Mouse (Mus musculus): ENCODE data around the gene Dram1.

Gene Dram1

GRCm38 (mm10) chr10:88352549-88352948 lies 26.3 kb downstream of the Dram1 start:
- in situ Hi-C loops (cut with MboI, MseI) = no loop called here

- in situ Hi-C loops (cut with MboI, MseI) = no loop called here
Observed at GRCm38 (mm10) chr10:88351411-88352103, 27.3 kb downstream of the Dram1 start.

- in situ Hi-C loops (cut with MboI, MseI) = no loop called here
Observed at GRCm38 (mm10) chr10:88350687-88351086, 28.2 kb downstream of the Dram1 start.

- in situ Hi-C loops (cut with MboI, MseI) = no loop called here
Observed at GRCm38 (mm10) chr10:88349800-88350199, 29.1 kb downstream of the Dram1 start.

- in situ Hi-C loops (cut with MboI, MseI) = no loop called here
Observed at GRCm38 (mm10) chr10:88346454-88347245, 32.2 kb downstream of the Dram1 start.

GRCm38 (mm10) chr10:88345899-88346401 lies 32.9 kb downstream of the Dram1 start:
- in situ Hi-C loops (cut with MboI, MseI) = no loop called here

- in situ Hi-C loops (cut with MboI, MseI) = no loop called here
Observed at GRCm38 (mm10) chr10:88341368-88341767, 37.5 kb downstream of the Dram1 start.

GRCm38 (mm10) chr10:88340660-88341059 lies 38.2 kb downstream of the Dram1 start:
- in situ Hi-C loops (cut with MboI, MseI) = no loop called here

GRCm38 (mm10) chr10:88330695-88331094 lies 48.2 kb downstream of the Dram1 start:
- in situ Hi-C loops (cut with MboI, MseI) = no loop called here

GRCm38 (mm10) chr10:88328056-88328450 lies 50.8 kb downstream of the Dram1 start:
- in situ Hi-C loops (cut with MboI, MseI) = loop anchor here (10.0 kb wide), 2 partner anchors 263 to 453 kb away; no protein-coding TSS in a partner anchor

GRCm38 (mm10) chr10:88327160-88328055 lies 51.5 kb downstream of the Dram1 start:
- in situ Hi-C loops (cut with MboI, MseI) = loop anchor here (10.0 kb wide), 2 partner anchors 263 to 453 kb away; no protein-coding TSS in a partner anchor

- in situ Hi-C loops (cut with MboI, MseI) = loop anchor here (5.0 to 25.0 kb wide), 4 partner anchors 257 to 1284 kb away; no protein-coding TSS in a partner anchor
Observed at GRCm38 (mm10) chr10:88321739-88322138, 57.1 kb downstream of the Dram1 start.

GRCm38 (mm10) chr10:88320714-88321416 lies 58.0 kb downstream of the Dram1 start:
- in situ Hi-C loops (cut with MboI, MseI) = loop anchor here (5.0 to 25.0 kb wide), 4 partner anchors 256 to 1284 kb away; no protein-coding TSS in a partner anchor

- in situ Hi-C loops (cut with MboI, MseI) = loop anchor here (25.0 kb wide), 1 partner anchor 1281 kb away; no protein-coding TSS in a partner anchor
Observed at GRCm38 (mm10) chr10:88318179-88318578, 60.7 kb downstream of the Dram1 start.

GRCm38 (mm10) chr10:88317151-88317550 lies 61.7 kb downstream of the Dram1 start:
- in situ Hi-C loops (cut with MboI, MseI) = loop anchor here (25.0 kb wide), 1 partner anchor 1280 kb away; no protein-coding TSS in a partner anchor

- in situ Hi-C loops (cut with MboI, MseI) = loop anchor here (25.0 kb wide), 1 partner anchor 1278 kb away; no protein-coding TSS in a partner anchor
Observed at GRCm38 (mm10) chr10:88314841-88315240, 64.0 kb downstream of the Dram1 start.

GRCm38 (mm10) chr10:88309851-88310250 lies 69.0 kb downstream of the Dram1 start:
- in situ Hi-C loops (cut with MboI, MseI) = loop anchor here (5.0 to 25.0 kb wide), 3 partner anchors 145 to 1273 kb away; no protein-coding TSS in a partner anchor

GRCm38 (mm10) chr10:88306235-88306634 lies 72.6 kb downstream of the Dram1 start:
- in situ Hi-C loops (cut with MboI, MseI) = loop anchor here (5.0 to 25.0 kb wide), 3 partner anchors 141 to 1269 kb away; no protein-coding TSS in a partner anchor

GRCm38 (mm10) chr10:88304302-88304701 lies 74.6 kb downstream of the Dram1 start:
- in situ Hi-C loops (cut with MboI, MseI) = loop anchor here (10.0 to 25.0 kb wide), 2 partner anchors 140 to 1267 kb away; no protein-coding TSS in a partner anchor

- in situ Hi-C loops (cut with MboI, MseI) = loop anchor here (10.0 to 25.0 kb wide), 2 partner anchors 138 to 1266 kb away; no protein-coding TSS in a partner anchor
Observed at GRCm38 (mm10) chr10:88303079-88303478, 75.8 kb downstream of the Dram1 start.

Data from regulatory T cell (primary cell).